In genomic region chr8:124349663-124350062, GRCm38 (mm10) we compare ENCODE assay signal across 8 mouse cellular contexts.
DNase-seq lines count a peak whose midpoint lies in the region; ATAC-seq and TF ChIP-seq lines count a peak whose summit lies in the region.

No protein-coding gene starts in this region.

- H3K36me3 ChIP-seq in heart, postnatal 0 days (replicated peaks; ENCODE audit: control insufficient read depth, insufficient read depth, low read length) = peaks cover 6% of the 10 kb centered on the region
- H3K36me3 ChIP-seq in lung, embryonic 15.5 days = peaks cover 3% of the 10 kb centered on the region; the same call in 1 of the 2 replicates

- no peak for TF ChIP-seq EP300 in heart, postnatal 0 days (IDR thresholded peaks at IDR 0.05; ENCODE audit: low read depth)

- H3K27ac ChIP-seq in heart, postnatal 0 days (ENCODE audit: low read depth) = no peak overlapping the region
- H3K27ac ChIP-seq in lung, embryonic 15.5 days = no peak overlapping the region

- H3K4me3 ChIP-seq in heart, postnatal 0 days (ENCODE audit: low read depth, low read length) = no peak overlapping the region
- no peak overlapping the region for H3K4me3 ChIP-seq in lung, embryonic 15.5 days

- no peak overlapping the region for H3K9ac ChIP-seq in heart, postnatal 0 days (replicated peaks; ENCODE audit: low read depth, low read length)
- H3K9ac ChIP-seq in lung, embryonic 15.5 days = no peak overlapping the region

- H3K9me3 ChIP-seq in heart, postnatal 0 days (replicated peaks; ENCODE audit: control insufficient read depth, low read length) = no peaks in the 10 kb centered on the region
- H3K9me3 ChIP-seq in lung, embryonic 15.5 days = no peaks in the 10 kb centered on the region

- H3K27me3 ChIP-seq in heart, postnatal 0 days (ENCODE audit: control insufficient read depth, insufficient read depth, low read length) = no peaks in the 10 kb centered on the region
- no peaks in the 10 kb centered on the region for H3K27me3 ChIP-seq in lung, embryonic 15.5 days

- peak; percentile 81 for DNase-seq in CD4-positive, CD25-positive, alpha-beta regulatory T cell, adult 2 months (ENCODE audit: low read depth, low spot score)
- peak; percentile 91 for DNase-seq in adrenal gland, postnatal 14 days
- peak; percentile 61 for DNase-seq in embryo, embryonic 11.5 days (ENCODE audit: low read depth, low spot score)
- peak; percentile 61 for DNase-seq in heart, postnatal 0 days (ENCODE audit: low spot score)
- DNase-seq in large intestine, adult 2 months (ENCODE audit: low read depth, low spot score) = peak; percentile 44
- peak; percentile 70 for DNase-seq in thymus, postnatal 0 days (ENCODE audit: low spot score)

- no peak for ATAC-seq in heart, postnatal 0 days (ENCODE audit: insufficient read depth, low read depth)
- ATAC-seq in lung, embryonic 15.5 days (ENCODE audit: borderline replicate concordance, extremely low read depth, low FRiP score, low TSS enrichment) = 0 out of 2 replicates have a peak, but pooled peaks have one; percentile 41
- 0 out of 2 replicates have a peak, but pooled peaks have one; percentile 40 for ATAC-seq in neutrophil, adult 5-6 weeks (ENCODE audit: extremely low read depth, insufficient number of reproducible peaks, low FRiP score, poor library complexity, severe bottlenecking)

- 38% methylated on average over 7 of the region's 7 CpGs for WGBS in heart, postnatal 0 days
- 35% methylated on average over 7 of the region's 7 CpGs for WGBS in large intestine, adult 2 months
- WGBS in lung, embryonic 15.5 days = 37% methylated on average over 7 of the region's 7 CpGs

- no peak overlapping the region for H3K4me2 ChIP-seq in heart, postnatal 0 days (ENCODE audit: low read depth, low read length)
- no peak overlapping the region for H3K4me2 ChIP-seq in lung, embryonic 15.5 days

- H3K4me1 ChIP-seq in heart, postnatal 0 days (ENCODE audit: control insufficient read depth, insufficient read depth) = peaks cover 3% of the 10 kb centered on the region; the same call in 1 of the 2 replicates
- H3K4me1 ChIP-seq in lung, embryonic 15.5 days = no peaks in the 10 kb centered on the region

- peak; percentile 98 for TF ChIP-seq CTCF in heart, postnatal 0 days (IDR thresholded peaks at IDR 0.05; ENCODE audit: low read depth)
